Comparison of ENCODE assay signal across 8 mouse cellular contexts in genomic region chr7:68070626-68071025, GRCm38 (mm10).
A peak's percentile ranks its signal among the peaks of the same experiment; 100 is the strongest.
DNase-seq lines count a peak whose midpoint lies in the region; ATAC-seq and TF ChIP-seq lines count a peak whose summit lies in the region.

No protein-coding gene starts in this region.

- no peaks in the 10 kb centered on the region for H3K9me3 ChIP-seq in MEL (replicated peaks; ENCODE audit: insufficient read depth, low read length)
- H3K9me3 ChIP-seq in intestine, embryonic 15.5 days: no peaks in the 10 kb centered on the region
- no peaks in the 10 kb centered on the region for H3K9me3 ChIP-seq in limb, embryonic 15.5 days

- 6% methylated on average over 7 of the region's 7 CpGs for WGBS in cerebellum, adult 2 months
- WGBS in intestine, embryonic 15.5 days: 23% methylated on average over 7 of the region's 7 CpGs
- WGBS in limb, embryonic 15.5 days: 16% methylated on average over 7 of the region's 7 CpGs

- peak; percentile 1; the same call in 1 of the 2 replicates for TF ChIP-seq RAD21 in MEL (IDR thresholded peaks at IDR 0.05; ENCODE audit: low read depth, low read length)

- peaks cover 0 to 16% of the 10 kb centered on the region in 2 experiments; a peak in 2 of 4 replicates for H3K36me3 ChIP-seq in MEL (ENCODE audit: control insufficient read depth in 1 of 2, insufficient read depth in 2 of 2, low read length in 2 of 2)
- no peaks in the 10 kb centered on the region for H3K36me3 ChIP-seq in intestine, embryonic 15.5 days
- H3K36me3 ChIP-seq in limb, embryonic 15.5 days: no peaks in the 10 kb centered on the region

- H3K79me2 ChIP-seq in MEL (ENCODE audit: control insufficient read depth, insufficient read depth, low read length, poor library complexity): no peaks in the 10 kb centered on the region

- peak in 2 of 3 experiments; percentile 22 to 33; a peak in 3 of 6 replicates for TF ChIP-seq CTCF in MEL (IDR thresholded peaks at IDR 0.05 in 2 of 3, conservative IDR thresholded peaks at IDR 0.05 in 1 of 3; ENCODE audit: control insufficient read depth in 1 of 3, insufficient read depth in 1 of 3, low read depth in 2 of 3, low read length in 3 of 3, poor library complexity in 1 of 3, severe bottlenecking in 1 of 3)
- no peak for TF ChIP-seq CTCF in cerebellum, adult 2 months (IDR thresholded peaks at IDR 0.05; ENCODE audit: borderline replicate concordance, insufficient read depth, low read depth, low read length)

- H3K9ac ChIP-seq in MEL (ENCODE audit: control insufficient read depth, low read depth, low read length, poor library complexity, severe bottlenecking): peak overlapping the region; percentile 54
- no peak overlapping the region for H3K9ac ChIP-seq in intestine, embryonic 15.5 days
- no peak overlapping the region for H3K9ac ChIP-seq in limb, embryonic 15.5 days

- 0 out of 2 replicates have a peak, but pooled peaks have one; percentile 56 for ATAC-seq in intestine, embryonic 15.5 days
- ATAC-seq in limb, embryonic 15.5 days (ENCODE audit: insufficient number of reproducible peaks, low FRiP score, low TSS enrichment, low read depth): no peak

- no peak overlapping the region for H3K4me2 ChIP-seq in intestine, embryonic 15.5 days (replicated peaks)
- H3K4me2 ChIP-seq in limb, embryonic 15.5 days: 0 out of 2 replicates have a peak overlapping the region, but pooled peaks have one; percentile 7

- peak overlapping the region; percentile 27 to 34; a peak in 3 of 4 replicates for H3K4me3 ChIP-seq in MEL (ENCODE audit: control insufficient read depth in 1 of 2, insufficient read depth in 1 of 2, low read depth in 2 of 2, low read length in 2 of 2)
- H3K4me3 ChIP-seq in cerebellum, adult 2 months (replicated peaks; ENCODE audit: insufficient read depth, low read depth, low read length): no peak overlapping the region
- no peak overlapping the region for H3K4me3 ChIP-seq in intestine, embryonic 15.5 days (replicated peaks)
- H3K4me3 ChIP-seq in limb, embryonic 15.5 days: no peak overlapping the region

- TF ChIP-seq POLR2A in MEL (IDR thresholded peaks at IDR 0.05; ENCODE audit: control insufficient read depth in 1 of 2, insufficient read depth in 1 of 2, low read depth in 1 of 2, low read length in 2 of 2, poor library complexity in 1 of 2): no peak
- no peak for TF ChIP-seq POLR2A in cerebellum, adult 2 months (IDR thresholded peaks at IDR 0.05; ENCODE audit: borderline replicate concordance, insufficient read depth, low read length)

- peak overlapping the region; percentile 78 for H3K27ac ChIP-seq in MEL (ENCODE audit: control insufficient read depth, low read depth, low read length)
- H3K27ac ChIP-seq in cerebellum, adult 2 months (ENCODE audit: insufficient read depth, low read length): no peak overlapping the region
- H3K27ac ChIP-seq in intestine, embryonic 15.5 days: no peak overlapping the region
- no peak overlapping the region for H3K27ac ChIP-seq in limb, embryonic 15.5 days

- H3K27me3 ChIP-seq in MEL (ENCODE audit: control insufficient read depth in 1 of 2, insufficient read depth in 2 of 2, low read length in 2 of 2): no peaks in the 10 kb centered on the region
- H3K27me3 ChIP-seq in cerebellum, adult 2 months (ENCODE audit: control insufficient read depth, insufficient read depth, low read length): no peaks in the 10 kb centered on the region
- no peaks in the 10 kb centered on the region for H3K27me3 ChIP-seq in intestine, embryonic 15.5 days (replicated peaks)
- H3K27me3 ChIP-seq in limb, embryonic 15.5 days: no peaks in the 10 kb centered on the region

- H3K4me1 ChIP-seq in MEL (ENCODE audit: control insufficient read depth in 1 of 2, insufficient read depth in 2 of 2, low read length in 2 of 2): peaks cover 7 to 9% of the 10 kb centered on the region in 2 experiments
- peaks cover 11% of the 10 kb centered on the region for H3K4me1 ChIP-seq in cerebellum, adult 2 months (ENCODE audit: control insufficient read depth, insufficient read depth, low read length)
- peaks cover 23% of the 10 kb centered on the region for H3K4me1 ChIP-seq in intestine, embryonic 15.5 days (replicated peaks)
- H3K4me1 ChIP-seq in limb, embryonic 15.5 days: peaks cover 43% of the 10 kb centered on the region

- TF ChIP-seq EP300 in MEL (IDR thresholded peaks at IDR 0.05; ENCODE audit: low read depth in 1 of 2, low read length in 2 of 2): peak in 1 of 2 experiments; percentile 48; a peak in 1 of 4 replicates

- DNase-seq in 3T3-L1 (ENCODE audit: low read depth, low spot score) (peak; percentile 76), MEL (ENCODE audit: low read depth, low spot score) (peak; percentile 89)
- peak; percentile 59 to 70 for DNase-seq in cerebellum, adult 2 months
- peak; percentile 58 for DNase-seq in gastrocnemius, postnatal 10 days
- DNase-seq in retina, postnatal 7 days (ENCODE audit: low read depth, low spot score): peak; percentile 30
- DNase-seq in embryo, embryonic 9.5 days (ENCODE audit: extremely low spot score): no peak

TF ChIP-seq in MEL, 35 proteins besides CTCF, POLR2A, EP300 and RAD21:
- TF ChIP-seq NRF1 (IDR thresholded peaks at IDR 0.05; ENCODE audit: insufficient read depth, low read depth, low read length, poor library complexity, severe bottlenecking) (peak; percentile 20; the same call in 1 of the 2 replicates), MAX (IDR thresholded peaks at IDR 0.05; ENCODE audit: low read length) (peak; percentile 88), HCFC1 (IDR thresholded peaks at IDR 0.05; ENCODE audit: low read depth, low read length) (no peak), USF2 (IDR thresholded peaks at IDR 0.05; ENCODE audit: borderline replicate concordance in 1 of 2, insufficient read depth in 1 of 2, low read depth in 1 of 2, low read length in 2 of 2) (peak in 1 of 2 experiments; percentile 58; a peak in 1 of 4 replicates), MXI1 (IDR thresholded peaks at IDR 0.05; ENCODE audit: low read depth, low read length) (peak; percentile 93), ZKSCAN1 (IDR thresholded peaks at IDR 0.05; ENCODE audit: low read depth, low read length) (no peak), BHLHE40 (IDR thresholded peaks at IDR 0.05; ENCODE audit: borderline replicate concordance, low read depth, low read length) (peak; percentile 98), SIN3A (IDR thresholded peaks at IDR 0.05; ENCODE audit: low read length) (peak; percentile 87), GATA1 (IDR thresholded peaks at IDR 0.05; ENCODE audit: low read depth, low read length) (peak; percentile 50; the same call in 1 of the 2 replicates), ETS1 (IDR thresholded peaks at IDR 0.05; ENCODE audit: low read depth, low read length) (peak; percentile 81), USF1 (IDR thresholded peaks at IDR 0.05; ENCODE audit: low read depth, low read length) (peak; percentile 90), SMC3 (IDR thresholded peaks at IDR 0.05; ENCODE audit: low read depth, low read length) (peak; percentile 21; the same call in 1 of the 2 replicates), MYC (IDR thresholded peaks at IDR 0.05; ENCODE audit: low read depth, low read length) (no peak), TBP (IDR thresholded peaks at IDR 0.05; ENCODE audit: low read depth, low read length) (0 out of 2 replicates have a peak, but pooled peaks have one; percentile 20)

Comparison
In these comparisons a context has a peak if more than half of its experiments do, and no peak if none do; other contexts are left out.
1. H3K4me3 ChIP-seq: peak in MEL (2 of 2); none in cerebellum, adult 2 months (single experiment), intestine, embryonic 15.5 days (single experiment) and limb, embryonic 15.5 days (single experiment).